Mouse (Mus musculus) stomach, postnatal 0 days (tissue): ENCODE data around the gene Zfyve19.

Experiments
- CTCF ChIP-seq: IDR thresholded peaks from 2 replicates; pipeline ENCODE4 v1.5.1; 2016; ENCODE audit warnings: antibody characterized with exemption, low read depth, mild to moderate bottlenecking, moderate library complexity
- EP300 ChIP-seq: optimal IDR thresholded peaks from 2 replicates; pipeline ENCODE3; 2016; ENCODE audit warnings: antibody characterized with exemption

DNA sequence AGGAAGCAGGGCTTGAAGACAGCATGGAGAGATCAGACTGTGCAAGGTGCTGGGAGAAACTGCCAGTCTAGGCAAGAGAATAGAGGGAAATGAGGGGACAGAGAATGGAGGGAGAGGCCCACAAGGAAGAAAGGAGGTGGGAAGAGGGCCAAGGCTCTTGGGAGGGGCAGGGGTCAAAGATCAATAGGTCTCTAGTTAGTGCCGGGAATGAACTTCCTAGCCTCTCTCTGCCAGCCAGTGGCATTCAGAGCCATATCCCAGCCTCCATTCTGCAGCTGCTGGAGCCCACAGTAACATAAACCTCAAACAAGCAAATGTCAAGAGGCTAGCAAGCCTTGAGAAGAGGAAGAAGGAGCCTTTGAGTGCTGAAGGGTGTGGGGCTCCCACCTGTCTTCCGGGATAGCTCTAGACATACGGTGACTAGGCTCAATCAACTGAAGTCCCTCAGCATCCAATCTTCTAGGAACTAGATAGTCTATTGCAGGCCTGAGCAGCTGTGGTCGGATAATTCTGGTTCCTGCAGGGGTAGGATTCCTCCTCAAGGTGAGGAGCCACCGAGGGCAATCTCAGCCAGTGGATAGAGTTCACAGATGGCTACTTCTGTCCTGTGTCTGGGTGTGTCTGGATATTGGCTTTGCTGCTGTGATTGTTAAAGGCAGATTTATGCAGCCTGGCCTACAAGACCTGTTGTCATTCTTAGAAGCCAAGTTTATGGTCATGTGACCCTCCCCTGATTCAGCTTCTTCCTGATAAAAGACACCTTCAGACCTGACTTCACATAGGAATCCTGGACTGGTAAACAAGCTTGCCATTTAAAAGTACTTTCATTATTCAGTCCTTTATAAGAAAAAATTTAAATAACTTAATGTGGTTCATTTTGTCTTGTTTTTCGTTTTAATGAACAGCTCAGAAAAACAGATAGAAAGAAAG lies 21.6 kb downstream of the Zfyve19 start, which contains the start of gene Ppp1r14d:
- TF ChIP-seq CTCF (no peak), EP300 (no peak)
